Mouse (Mus musculus) hindbrain, embryonic 13.5 days (tissue): ENCODE measurements around the gene Cnga1. TPM values are rescaled to one million over a fixed set of nuclear protein-coding genes. Genes with fewer than 3 reads are reported as not detected.

Experiments
- ATAC-seq: fragments of 200-750 bp; cut with Nextera tagmentation; 2 replicates; pipeline ENCODE4 v1.8.0; 2017; ENCODE audit warnings: moderate TSS enrichment; ENCODE audit not compliant: low FRiP score
- H3K27ac ChIP-seq: fragments of 300-500 bp; sonication (generic); 2 replicates; pipeline ENCODE4 v1.5.1; 2015; ENCODE audit warnings: inconsistent platforms, mild to moderate bottlenecking, moderate library complexity
- H3K27me3 ChIP-seq: fragments of 300-500 bp; sonication (generic); 2 replicates; pipeline ENCODE4 v1.6.1; 2015; ENCODE audit warnings: mild to moderate bottlenecking, inconsistent platforms
- H3K36me3 ChIP-seq: fragments of 300-500 bp; sonication (generic); 2 replicates; pipeline ENCODE4 v1.6.1; 2015; ENCODE audit warnings: mild to moderate bottlenecking, inconsistent platforms
- H3K4me1 ChIP-seq: fragments of 300-500 bp; sonication (generic); replicated peaks from 2 replicates; pipeline ENCODE4 v1.6.1; 2015; ENCODE audit warnings: inconsistent platforms
- H3K4me2 ChIP-seq: fragments of 300-500 bp; sonication (generic); 2 replicates; pipeline ENCODE4 v1.6.1; 2015; ENCODE audit warnings: inconsistent platforms, mild to moderate bottlenecking, moderate library complexity
- H3K4me3 ChIP-seq: fragments of 300-500 bp; sonication (generic); 2 replicates; pipeline ENCODE4 v1.5.1; 2015; ENCODE audit warnings: mild to moderate bottlenecking, inconsistent platforms
- H3K9ac ChIP-seq: fragments of 300-500 bp; sonication (generic); 2 replicates; pipeline ENCODE4 v1.6.1; 2015; ENCODE audit warnings: mild to moderate bottlenecking, inconsistent platforms
- H3K9me3 ChIP-seq: fragments of 300-500 bp; sonication (generic); 2 replicates; pipeline ENCODE4 v1.6.1; 2016; ENCODE audit warnings: inconsistent platforms
- WGBS: fragments of 180-500 bp; shearing (Covaris S2); methylation state at CpG from one replicate; pipeline ENCODE4 v1.1.7; 2015; 5-methylcytosine and 5-hydroxymethylcytosine counted together
- polyA plus RNA-seq: library from polyadenylated mRNA; unstranded; fragments of >200 nt; fragmentation: Nextera tagmentation; extraction: Ambion mirVana; gene quantifications from 2 replicates; pipeline ENCODE4 v1.2.1, GENCODE M21; 2015

The Cnga1 gene
- polyA plus RNA-seq: not detected in 2 replicates

GRCm38 (mm10) chr5:72644175-72644574, at the start of gene Cnga1:
Gene Cnga1, minus strand, starts transcription at chr5:72644275.
- peaks cover 39% of the 10 kb centered on the region for H3K27me3 ChIP-seq
- ATAC-seq: no peak
- no peak within 1 kb of the TSS for H3K4me2 ChIP-seq
- H3K27ac ChIP-seq: no peak within 1 kb of the TSS
- no peaks in the 10 kb centered on the region for H3K36me3 ChIP-seq
- WGBS: 92% methylated on average over 1 of the region's 1 CpGs
- H3K4me3 ChIP-seq: no peak within 1 kb of the TSS
- H3K4me1 ChIP-seq: peaks cover 16% of the 10 kb centered on the region
- no peak within 1 kb of the TSS for H3K9ac ChIP-seq
- no peaks in the 10 kb centered on the region for H3K9me3 ChIP-seq

- H3K36me3 ChIP-seq: no peaks in the 10 kb centered on the region
- H3K9me3 ChIP-seq: no peaks in the 10 kb centered on the region
- H3K4me1 ChIP-seq: no peaks in the 10 kb centered on the region
- H3K27me3 ChIP-seq: no peaks in the 10 kb centered on the region
- H3K27ac ChIP-seq: no peak overlapping the region
- no peak; the same call in 1 of the 2 replicates for ATAC-seq
- no peak overlapping the region for H3K4me2 ChIP-seq
- H3K4me3 ChIP-seq: no peak overlapping the region
- 85% methylated on average over 5 of the region's 5 CpGs for whole genome bisulfite sequencing
- H3K9ac ChIP-seq: no peak overlapping the region
Observed at GRCm38 (mm10) chr5:72690516-72690915, 46.4 kb upstream of the Cnga1 start.

- no peak overlapping the region for H3K9ac ChIP-seq
- no peaks in the 10 kb centered on the region for H3K9me3 ChIP-seq
- no peaks in the 10 kb centered on the region for H3K36me3 ChIP-seq
- no peak for ATAC-seq
- H3K4me3 ChIP-seq: no peak overlapping the region
- no peaks in the 10 kb centered on the region for H3K27me3 ChIP-seq
- no peak overlapping the region for H3K4me2 ChIP-seq
- 93% methylated on average over 7 of the region's 7 CpGs for WGBS
- no peak overlapping the region for H3K27ac ChIP-seq
- no peaks in the 10 kb centered on the region for H3K4me1 ChIP-seq
Observed at GRCm38 (mm10) chr5:72689556-72689955, 45.5 kb upstream of the Cnga1 start.

GRCm38 (mm10) chr5:72681451-72681850, 37.4 kb upstream of the Cnga1 start:
- WGBS: 90% methylated on average over 6 of the region's 6 CpGs
- Histone ChIP-seq H3K9ac (no peak overlapping the region), H3K36me3 (no peaks in the 10 kb centered on the region), H3K27me3 (no peaks in the 10 kb centered on the region), H3K4me2 (no peak overlapping the region), H3K27ac (no peak overlapping the region), H3K4me3 (no peak overlapping the region), H3K4me1 (no peaks in the 10 kb centered on the region), H3K9me3 (no peaks in the 10 kb centered on the region)
- no peak for ATAC-seq

- Histone ChIP-seq H3K27ac (no peak overlapping the region), H3K36me3 (no peaks in the 10 kb centered on the region), H3K9ac (no peak overlapping the region), H3K4me2 (no peak overlapping the region), H3K4me1 (no peaks in the 10 kb centered on the region; the same call in 1 of the 2 replicates), H3K9me3 (no peaks in the 10 kb centered on the region), H3K27me3 (no peaks in the 10 kb centered on the region), H3K4me3 (no peak overlapping the region)
- 89% methylated on average over 9 of the region's 9 CpGs for WGBS
- no peak for ATAC-seq
Observed at GRCm38 (mm10) chr5:72674994-72675542, 31.0 kb upstream of the Cnga1 start.

- no peak; the same call in 1 of the 2 replicates for ATAC-seq
- WGBS: 50% methylated on average over 8 of the region's 8 CpGs
- Histone ChIP-seq H3K27ac (no peak overlapping the region), H3K27me3 (no peaks in the 10 kb centered on the region), H3K9me3 (no peaks in the 10 kb centered on the region), H3K4me1 (peaks cover under 1% of the 10 kb centered on the region), H3K4me2 (no peak overlapping the region), H3K4me3 (no peak overlapping the region), H3K36me3 (no peaks in the 10 kb centered on the region), H3K9ac (no peak overlapping the region)
Observed at GRCm38 (mm10) chr5:72671017-72671699, 27.1 kb upstream of the Cnga1 start.

- no peak overlapping the region for H3K27ac ChIP-seq
- no peak overlapping the region for H3K4me3 ChIP-seq
- WGBS: 94% methylated on average over 9 of the region's 9 CpGs
- H3K36me3 ChIP-seq: no peaks in the 10 kb centered on the region
- H3K4me1 ChIP-seq: peaks cover 5% of the 10 kb centered on the region
- no peak overlapping the region for H3K4me2 ChIP-seq
- no peaks in the 10 kb centered on the region for H3K27me3 ChIP-seq
- H3K9me3 ChIP-seq: no peaks in the 10 kb centered on the region
- H3K9ac ChIP-seq: no peak overlapping the region
- no peak for ATAC-seq
Observed at GRCm38 (mm10) chr5:72668351-72668750, 24.3 kb upstream of the Cnga1 start.

GRCm38 (mm10) chr5:72666428-72666827, 22.4 kb upstream of the Cnga1 start:
- H3K4me3 ChIP-seq: no peak overlapping the region
- peaks cover 5% of the 10 kb centered on the region for H3K4me1 ChIP-seq
- no peak overlapping the region for H3K9ac ChIP-seq
- H3K27me3 ChIP-seq: no peaks in the 10 kb centered on the region
- no peaks in the 10 kb centered on the region for H3K36me3 ChIP-seq
- 69% methylated on average over 7 of the region's 7 CpGs for WGBS
- peak; percentile 76 for ATAC-seq
- H3K9me3 ChIP-seq: no peaks in the 10 kb centered on the region
- H3K27ac ChIP-seq: peak overlapping the region; percentile 46; the same call in 1 of the 2 replicates
- H3K4me2 ChIP-seq: no peak overlapping the region

GRCm38 (mm10) chr5:72665281-72665680, 21.2 kb upstream of the Cnga1 start:
- ATAC-seq: no peak
- H3K27me3 ChIP-seq: no peaks in the 10 kb centered on the region
- WGBS: 22% methylated on average over 5 of the region's 5 CpGs
- no peak overlapping the region for H3K4me2 ChIP-seq
- H3K27ac ChIP-seq: no peak overlapping the region
- no peaks in the 10 kb centered on the region for H3K9me3 ChIP-seq
- no peak overlapping the region for H3K4me3 ChIP-seq
- no peaks in the 10 kb centered on the region for H3K36me3 ChIP-seq
- peaks cover 5% of the 10 kb centered on the region for H3K4me1 ChIP-seq
- H3K9ac ChIP-seq: no peak overlapping the region

- Histone ChIP-seq H3K9me3 (no peaks in the 10 kb centered on the region), H3K36me3 (no peaks in the 10 kb centered on the region), H3K4me3 (no peak overlapping the region), H3K4me1 (peaks cover 5% of the 10 kb centered on the region), H3K27me3 (no peaks in the 10 kb centered on the region), H3K9ac (no peak overlapping the region), H3K4me2 (no peak overlapping the region), H3K27ac (no peak overlapping the region)
- 56% methylated on average over 3 of the region's 3 CpGs for WGBS
- ATAC-seq: no peak
Observed at GRCm38 (mm10) chr5:72664854-72665253, 20.8 kb upstream of the Cnga1 start.

DNA sequence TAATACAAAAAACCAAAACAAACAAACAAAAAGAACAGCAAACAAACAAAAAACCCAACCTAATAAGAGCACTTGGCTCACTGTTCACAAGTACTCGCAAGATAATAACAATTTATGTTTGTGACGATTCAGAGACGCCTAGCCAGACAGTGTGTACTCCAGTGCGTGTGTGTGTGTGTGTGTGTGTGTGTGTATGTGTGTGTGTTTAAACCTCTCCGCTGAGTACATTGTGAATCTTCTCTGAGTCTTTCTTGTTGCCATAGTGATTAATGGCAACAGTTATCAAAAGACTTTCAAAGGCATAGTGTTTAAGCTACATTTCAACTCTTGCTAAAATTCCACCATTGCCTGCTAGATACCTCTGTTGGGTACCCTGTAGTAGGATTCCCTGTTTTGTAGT, 20.1 kb upstream of the Cnga1 start:
- no peak overlapping the region for H3K4me3 ChIP-seq
- no peaks in the 10 kb centered on the region for H3K27me3 ChIP-seq
- peaks cover 5% of the 10 kb centered on the region for H3K4me1 ChIP-seq
- H3K9ac ChIP-seq: no peak overlapping the region
- H3K36me3 ChIP-seq: no peaks in the 10 kb centered on the region
- H3K9me3 ChIP-seq: no peaks in the 10 kb centered on the region
- WGBS: 72% methylated on average over 5 of the region's 5 CpGs
- ATAC-seq: no peak
- no peak overlapping the region for H3K27ac ChIP-seq
- no peak overlapping the region for H3K4me2 ChIP-seq

DNA sequence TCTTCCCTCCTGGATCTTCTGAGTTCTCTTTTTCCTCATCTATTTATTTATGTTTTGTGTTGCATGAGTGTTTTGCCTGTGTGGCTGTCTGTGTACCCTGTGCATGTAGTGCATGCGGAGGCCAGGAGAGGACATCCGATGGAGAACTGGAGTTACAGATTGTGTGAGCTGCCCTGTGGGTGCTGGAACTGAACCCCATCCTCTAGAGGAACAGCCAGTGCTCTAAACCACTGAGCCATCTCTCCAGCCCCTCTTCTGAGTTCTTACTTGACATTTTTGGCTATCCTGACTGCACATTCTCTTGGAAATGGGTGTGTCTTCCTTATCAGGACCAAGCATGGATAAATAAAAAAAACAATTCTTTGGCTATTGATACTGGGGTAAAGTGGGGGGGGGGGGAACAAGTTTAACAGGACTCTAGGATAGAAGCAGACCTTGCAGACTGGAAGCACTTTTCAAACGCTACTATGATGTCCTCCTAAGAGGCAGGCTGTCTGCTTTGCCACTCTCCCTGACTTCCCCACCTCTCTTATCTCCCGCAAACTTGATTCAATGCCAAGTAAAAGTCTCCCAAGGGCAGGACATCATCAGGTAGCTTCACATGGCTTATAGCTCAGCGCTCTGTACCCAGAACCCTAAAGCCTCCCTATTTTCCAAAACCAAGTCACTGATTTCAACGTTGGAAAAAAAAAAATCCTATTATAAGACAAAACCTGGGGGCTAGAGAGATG, 17.1 kb upstream of the Cnga1 start:
- no peak overlapping the region for H3K4me3 ChIP-seq
- WGBS: 90% methylated on average over 6 of the region's 6 CpGs
- no peak overlapping the region for H3K27ac ChIP-seq
- no peak for ATAC-seq
- H3K36me3 ChIP-seq: no peaks in the 10 kb centered on the region
- H3K4me2 ChIP-seq: no peak overlapping the region
- peaks cover 5% of the 10 kb centered on the region for H3K4me1 ChIP-seq
- H3K9me3 ChIP-seq: no peaks in the 10 kb centered on the region
- no peaks in the 10 kb centered on the region for H3K27me3 ChIP-seq
- no peak overlapping the region for H3K9ac ChIP-seq
